Mouse (Mus musculus): ENCODE results near the gene Haspin.

DNA sequence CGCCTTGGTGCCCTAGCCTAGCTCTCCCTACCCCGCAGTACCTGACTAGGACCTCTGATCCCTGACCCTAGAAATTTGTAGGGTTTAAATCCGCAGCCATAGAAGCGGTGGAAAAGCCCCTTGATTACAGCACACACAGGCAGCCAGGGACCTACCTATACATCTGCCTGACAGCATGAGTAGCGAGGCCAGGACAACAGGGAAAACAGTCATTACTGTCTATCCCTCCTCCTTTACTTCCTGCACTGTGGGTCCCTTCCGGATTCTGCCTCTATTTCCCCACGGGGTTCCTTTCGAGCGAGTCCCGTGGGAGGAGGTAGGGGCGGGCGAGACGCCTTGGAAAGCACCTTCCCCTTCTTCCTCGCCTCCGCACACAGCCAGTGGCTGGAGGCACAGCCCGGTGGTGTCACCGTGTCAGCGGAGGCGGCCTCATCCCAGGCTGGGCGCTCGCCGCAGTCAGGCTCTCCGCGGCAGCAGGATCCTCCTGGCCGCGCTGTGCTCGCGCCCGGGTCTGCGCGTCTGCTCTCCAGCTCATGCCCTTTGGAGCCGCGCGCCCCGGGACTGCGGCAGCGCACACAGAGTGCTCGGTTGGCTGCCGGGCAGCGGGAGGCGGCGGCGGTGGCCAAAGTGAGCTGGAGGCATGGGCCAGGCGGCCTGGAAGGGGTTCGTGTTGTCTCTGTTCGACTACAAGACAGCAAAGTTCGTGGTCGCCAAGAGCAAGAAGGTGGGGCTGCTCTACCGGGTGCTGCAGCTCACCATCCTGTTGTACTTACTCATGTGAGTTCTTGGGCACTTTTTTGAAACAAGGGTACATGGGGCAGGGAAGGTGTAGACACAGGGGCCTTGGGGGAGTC is 22.1 kb upstream of the Haspin start, which contains the start of gene P2rx5:
- no peak for TF ChIP-seq CTCF (IDR thresholded peaks at IDR 0.05)
- 0 out of 2 replicates have a peak, but pooled peaks have one; percentile 37 for TF ChIP-seq POLR2A (IDR thresholded peaks at IDR 0.05; ENCODE audit: insufficient read depth, low read depth, low read length)

Measured in heart, adult 2 months (tissue).